Mouse (Mus musculus) spleen, adult 2 months (tissue): ENCODE measurements at regions not wholly inside any gene's neighbourhood (a gene's known extent, or its start where the extent isn't known, plus 50 kb on each side); places are given as distances from the start of the nearest gene placed in this dataset.

Experiments
- CTCF ChIP-seq: fragments of 200-500 bp; IDR thresholded peaks from 2 replicates; pipeline ENCODE4 v1.5.1; 2011; ENCODE audit warnings: mild to moderate bottlenecking, inconsistent platforms; ENCODE audit not compliant: insufficient read depth, insufficient read length, insufficient replicate concordance; ENCODE audit errors: extremely low read depth
- POLR2A ChIP-seq: fragments of 200-500 bp; IDR thresholded peaks from 2 replicates; pipeline ENCODE4 v1.6.1; 2011; ENCODE audit warnings: low read depth, low read length, inconsistent platforms

DNA sequence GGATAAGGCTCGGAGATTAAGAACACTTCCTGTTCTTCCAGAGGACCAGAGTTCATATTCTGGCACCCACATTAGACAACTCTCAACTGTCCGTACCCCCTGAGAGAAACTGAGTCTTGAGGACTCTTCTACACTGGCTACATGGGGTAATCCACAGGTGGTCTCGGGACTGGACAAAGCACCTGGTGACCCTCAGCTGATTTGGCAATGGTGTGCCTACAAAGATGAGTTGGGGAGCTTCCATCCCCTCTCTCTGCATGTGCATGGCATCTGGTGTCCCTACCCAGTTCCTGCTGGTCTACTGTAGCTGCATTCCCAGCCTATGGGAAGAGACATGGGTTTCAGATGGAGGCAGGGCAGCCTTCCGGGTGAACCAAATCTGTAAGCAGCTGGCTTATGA is 61.2 kb upstream of the Kcnj15 start:
- TF ChIP-seq POLR2A: no peak
- no peak for TF ChIP-seq CTCF
